Mouse (Mus musculus): ENCODE results near the gene Plppr4. TPM values are rescaled to one million over a fixed set of nuclear protein-coding genes. Genes with fewer than 3 reads are reported as not detected.

Gene Plppr4
- under 1 TPM; 0.52 TPM for total RNA-seq (2021)

- no peak for DNase-seq
Observed at GRCm38 (mm10) chr3:117360528-117360927, at the start of gene Plppr4. Gene Plppr4 (minus strand): TSS chr3:117360876.

GRCm38 (mm10) chr3:117405821-117406220 lies 45.1 kb upstream of the Plppr4 start:
- DNase-seq, result no peak

GRCm38 (mm10) chr3:117403740-117404139 lies 43.1 kb upstream of the Plppr4 start:
- DNase-seq, result no peak

GRCm38 (mm10) chr3:117366041-117366440 lies 5.4 kb upstream of the Plppr4 start:
- DNase-seq, result no peak

- peak; percentile 34 for DNase-seq
Observed at GRCm38 (mm10) chr3:117359686-117360521, 772 bp downstream of the Plppr4 start.

- DNase-seq, result no peak
Observed at GRCm38 (mm10) chr3:117358981-117359628, 1.6 kb downstream of the Plppr4 start.

GRCm38 (mm10) chr3:117357367-117357766 lies 3.3 kb downstream of the Plppr4 start:
- no peak for DNase-seq

GRCm38 (mm10) chr3:117353940-117354339 lies 6.7 kb downstream of the Plppr4 start:
- no peak for DNase-seq

GRCm38 (mm10) chr3:117346351-117346750 lies 14.3 kb downstream of the Plppr4 start:
- no peak for DNase-seq

GRCm38 (mm10) chr3:117331502-117331901 lies 29.2 kb downstream of the Plppr4 start:
- DNase-seq, result no peak

- DNase-seq, result no peak
Observed at GRCm38 (mm10) chr3:117329485-117329884, 31.2 kb downstream of the Plppr4 start.

- DNase-seq, result no peak
Observed at GRCm38 (mm10) chr3:117326551-117326950, 34.1 kb downstream of the Plppr4 start.

GRCm38 (mm10) chr3:117319671-117320070 lies 41.0 kb downstream of the Plppr4 start:
- no peak for DNase-seq

- DNase-seq, result no peak
Observed at GRCm38 (mm10) chr3:117313339-117313738, 47.3 kb downstream of the Plppr4 start.

- DNase-seq, result no peak
Observed at GRCm38 (mm10) chr3:117312097-117312496, 48.6 kb downstream of the Plppr4 start.

GRCm38 (mm10) chr3:117310801-117311368 lies 49.8 kb downstream of the Plppr4 start:
- DNase-seq, result no peak

- no peak for DNase-seq
Observed at GRCm38 (mm10) chr3:117309580-117309910, 51.1 kb downstream of the Plppr4 start.

- no peak for DNase-seq
Observed at GRCm38 (mm10) chr3:117308895-117309579, 51.6 kb downstream of the Plppr4 start.

GRCm38 (mm10) chr3:117307555-117307954 lies 53.1 kb downstream of the Plppr4 start:
- DNase-seq, result no peak

- DNase-seq, result no peak
Observed at GRCm38 (mm10) chr3:117304037-117304436, 56.6 kb downstream of the Plppr4 start.

- no peak for DNase-seq
Observed at GRCm38 (mm10) chr3:117300735-117301271, 59.9 kb downstream of the Plppr4 start.

GRCm38 (mm10) chr3:117297735-117298134 lies 62.9 kb downstream of the Plppr4 start:
- DNase-seq, result no peak
